Mouse (Mus musculus) midbrain, postnatal 0 days (tissue): ENCODE data around the gene Cldn10. TPM values are rescaled to one million over a fixed set of nuclear protein-coding genes. Genes with fewer than 3 reads are reported as not detected.
A peak's percentile ranks its signal among the peaks of the same experiment; 100 is the strongest.
"Not testable (repeated sequence)": the region's sequence is repeated elsewhere in the genome, so short reads cannot be mapped to it uniquely, and the experiment has no call there.

Source experiments
- ATAC-seq: fragments of 200-750 bp; cut with Nextera tagmentation; 2 replicates; pipeline ENCODE4 v1.8.0; 2017; ENCODE audit warnings: moderate number of reproducible peaks, mild to moderate bottlenecking, moderate TSS enrichment, moderate library complexity; ENCODE audit not compliant: low FRiP score
- DNase-seq: peaks from one replicate; pipeline ENCODE4 v3.0.0-alpha.2; 2015; ENCODE audit warnings: low spot score
- H3K27ac ChIP-seq: fragments of 300-500 bp; sonication (generic); 2 replicates; pipeline ENCODE4 v1.5.1; 2014; ENCODE audit warnings: low read depth, mild to moderate bottlenecking, low read length, mixed read lengths
- H3K27me3 ChIP-seq: fragments of 300-500 bp; sonication (generic); 2 replicates; pipeline ENCODE4 v1.6.1; 2014; ENCODE audit warnings: low read length, control low read depth, mixed read lengths; ENCODE audit not compliant: insufficient read depth
- H3K36me3 ChIP-seq: fragments of 300-500 bp; sonication (generic); 2 replicates; pipeline ENCODE4 v1.6.1; 2014; ENCODE audit warnings: low read length, control low read depth, mixed read lengths; ENCODE audit not compliant: insufficient read depth
- H3K4me1 ChIP-seq: fragments of 300-500 bp; sonication (generic); 2 replicates; pipeline ENCODE4 v1.6.1; 2014; ENCODE audit warnings: mild to moderate bottlenecking, control low read depth, antibody characterized with exemption, low read length, mixed read lengths; ENCODE audit not compliant: insufficient read depth
- H3K4me2 ChIP-seq: fragments of 300-500 bp; sonication (generic); 2 replicates; pipeline ENCODE4 v1.6.1; 2014; ENCODE audit warnings: low read depth, mild to moderate bottlenecking, low read length, mixed read lengths; ENCODE audit not compliant: poor library complexity, severe bottlenecking
- H3K4me3 ChIP-seq: fragments of 300-500 bp; sonication (generic); 2 replicates; pipeline ENCODE4 v1.5.1; 2014; ENCODE audit warnings: low read depth, mild to moderate bottlenecking, low read length, moderate library complexity
- H3K9ac ChIP-seq: fragments of 300-500 bp; sonication (generic); replicated peaks from 2 replicates; pipeline ENCODE4 v1.6.1; 2014; ENCODE audit warnings: mild to moderate bottlenecking, low read length, moderate library complexity, mixed read lengths; ENCODE audit not compliant: poor library complexity, severe bottlenecking
- H3K9me3 ChIP-seq: fragments of 300-500 bp; sonication (generic); 2 replicates; pipeline ENCODE4 v1.6.1; 2016; ENCODE audit warnings: low read length, control low read depth
- CTCF ChIP-seq: IDR thresholded peaks from 2 replicates; pipeline ENCODE4 v1.5.1; 2016; ENCODE audit warnings: antibody characterized with exemption, mild to moderate bottlenecking
- WGBS: fragments of 180-500 bp; shearing (Covaris S2); extraction: QIAGEN DNeasy Blood & Tissue Kit; methylation state at CpG from one replicate; pipeline ENCODE4 v1.1.7; 2014; 5-methylcytosine and 5-hydroxymethylcytosine counted together
- polyA plus RNA-seq: library from polyadenylated mRNA; unstranded; fragments of >200 nt; fragmentation: Nextera tagmentation; extraction: Ambion mirVana; gene quantifications from 2 replicates; pipeline ENCODE4 v1.2.1, GENCODE M21; 2015
- total RNA-seq: library from RNA; depleted of rRNA; stranded (reverse); fragments of >200 nt; gene quantifications from 2 replicates; pipeline ENCODE4 v1.2.3, GENCODE M21; 2014

Gene Cldn10
- total and polyA plus RNA-seq, 2 experiments from 2014 or later = 11.8 to 24.1 TPM

DNA sequence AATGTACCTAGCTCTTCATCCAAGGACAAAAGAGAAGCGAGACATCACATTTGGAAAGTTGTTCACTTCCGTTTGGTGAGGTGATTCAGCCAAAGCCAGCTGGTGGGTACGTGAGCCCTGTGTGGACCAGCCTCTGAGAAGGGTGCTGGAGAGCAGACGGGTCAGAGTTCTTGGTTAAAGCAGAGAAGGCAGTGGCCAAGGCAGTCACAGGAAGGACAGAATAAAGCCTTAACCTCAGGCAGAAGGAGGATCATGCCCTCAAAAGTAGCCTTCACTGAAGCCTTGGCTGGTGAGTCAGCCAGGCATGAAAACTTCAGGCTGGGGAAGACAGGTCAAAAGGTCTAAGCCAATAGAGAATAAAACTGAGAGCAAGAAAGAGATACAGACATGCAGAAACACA is 22.0 kb downstream of the Cldn10 start:
- H3K27ac ChIP-seq = no peak overlapping the region
- no peaks in the 10 kb centered on the region for H3K4me1 ChIP-seq
- ATAC-seq = no peak
- no peaks in the 10 kb centered on the region for H3K27me3 ChIP-seq
- no peaks in the 10 kb centered on the region for H3K36me3 ChIP-seq
- TF ChIP-seq CTCF = no peak
- no peaks in the 10 kb centered on the region for H3K9me3 ChIP-seq
- H3K4me3 ChIP-seq = no peak overlapping the region
- no peak overlapping the region for H3K9ac ChIP-seq
- H3K4me2 ChIP-seq = no peak overlapping the region
- no peak for DNase-seq
- 84% methylated on average over 4 of the region's 4 CpGs for WGBS

DNA sequence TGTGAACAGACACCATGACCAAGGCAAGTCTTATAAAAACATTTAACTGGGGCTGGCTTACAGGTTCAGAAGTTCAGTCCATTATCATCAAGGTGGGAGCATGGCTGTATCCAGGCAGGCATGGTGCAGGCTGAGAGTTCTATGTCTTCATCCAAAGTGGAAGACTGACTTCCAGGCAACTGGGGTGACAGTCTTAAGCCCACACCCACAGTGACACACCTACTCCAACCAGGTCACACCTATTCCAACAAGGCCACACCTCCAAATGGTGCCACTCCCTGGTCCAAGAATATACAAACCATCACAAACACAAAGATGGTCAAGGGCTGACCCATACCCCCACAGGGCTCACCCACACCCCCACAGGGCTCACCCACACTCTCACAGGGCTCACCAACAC is 23.5 kb downstream of the Cldn10 start:
- H3K9me3 ChIP-seq, H3K4me2 ChIP-seq, H3K27ac ChIP-seq, H3K36me3 ChIP-seq, H3K4me3 ChIP-seq, H3K4me1 ChIP-seq, ATAC-seq, DNase-seq, H3K9ac ChIP-seq, H3K27me3 ChIP-seq: not testable (repeated sequence)

DNA sequence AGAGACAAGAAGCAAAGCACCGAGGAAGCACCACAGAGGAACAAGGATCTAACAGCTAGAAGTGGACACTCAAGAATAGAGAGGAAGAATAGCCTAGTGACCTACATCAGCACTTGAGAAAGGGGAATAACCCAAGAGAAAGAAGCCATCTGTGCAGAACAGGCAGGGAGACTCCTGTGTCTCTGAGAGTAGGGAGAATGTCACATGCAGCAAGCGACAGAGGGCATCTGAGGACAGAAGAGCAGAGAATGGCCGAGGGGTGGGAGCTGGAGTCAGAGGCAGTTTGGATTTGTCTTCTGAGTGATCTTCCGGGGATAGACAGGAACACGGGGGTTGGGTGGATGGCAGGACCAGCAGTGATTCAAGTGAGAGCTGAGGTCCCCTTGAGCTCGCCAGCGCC is 25.4 kb downstream of the Cldn10 start:
- Histone ChIP-seq H3K4me2 (no peak overlapping the region), H3K4me1 (no peaks in the 10 kb centered on the region), H3K4me3 (no peak overlapping the region), H3K9ac (no peak overlapping the region), H3K36me3 (no peaks in the 10 kb centered on the region), H3K27ac (no peak overlapping the region), H3K27me3 (no peaks in the 10 kb centered on the region), H3K9me3 (no peaks in the 10 kb centered on the region)
- no peak for ATAC-seq
- WGBS = 77% methylated on average over 7 of the region's 7 CpGs
- no peak for DNase-seq
- no peak for TF ChIP-seq CTCF

DNA sequence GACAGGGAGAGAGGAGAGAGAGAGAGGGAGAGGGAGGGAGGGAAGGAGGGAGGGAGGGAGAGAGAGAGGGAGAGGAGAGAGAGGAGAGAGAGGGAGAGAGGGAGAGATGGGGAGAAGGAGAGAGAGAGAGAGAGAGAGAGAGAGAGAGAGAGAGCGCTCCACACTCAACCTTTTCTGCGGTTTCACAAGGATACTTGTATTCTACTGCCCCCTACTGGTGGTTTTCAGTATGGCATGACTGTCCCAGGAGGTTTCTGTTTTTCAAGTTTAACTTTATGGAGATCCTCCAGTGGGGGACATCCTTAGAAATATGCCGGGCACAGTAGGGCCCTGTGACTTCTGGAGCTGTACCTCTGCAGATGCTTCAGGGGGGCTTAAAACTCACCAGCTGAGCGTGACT is 28.8 kb downstream of the Cldn10 start:
- no peak overlapping the region for H3K9ac ChIP-seq
- DNase-seq = peak; percentile 76
- H3K27ac ChIP-seq = no peak overlapping the region
- H3K4me3 ChIP-seq = no peak overlapping the region
- H3K36me3 ChIP-seq = no peaks in the 10 kb centered on the region
- no peaks in the 10 kb centered on the region for H3K9me3 ChIP-seq
- TF ChIP-seq CTCF = peak; percentile 84
- peaks cover 5% of the 10 kb centered on the region; the same call in 1 of the 2 replicates for H3K27me3 ChIP-seq
- WGBS = 25% methylated on average over 4 of the region's 4 CpGs
- H3K4me1 ChIP-seq = no peaks in the 10 kb centered on the region
- no peak for ATAC-seq
- no peak overlapping the region for H3K4me2 ChIP-seq

DNA sequence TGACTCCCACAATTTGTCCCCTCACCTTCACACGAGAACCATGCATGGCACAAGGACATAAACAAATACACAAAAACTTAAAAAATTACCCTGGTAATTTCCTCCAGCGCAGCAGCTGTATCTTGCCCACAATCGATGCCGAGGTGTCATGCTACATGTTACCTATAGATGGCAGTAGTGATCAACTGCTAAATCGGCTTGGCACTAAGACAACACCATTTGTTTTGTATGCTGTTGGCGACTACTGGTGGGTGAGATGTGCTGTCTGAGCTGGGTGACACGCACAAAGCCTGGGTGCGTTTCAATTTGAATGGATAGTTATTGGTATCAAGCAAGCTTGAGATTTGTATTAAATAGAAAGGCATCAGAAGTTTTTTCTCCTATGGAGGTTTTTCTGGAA is 32.4 kb downstream of the Cldn10 start:
- ATAC-seq (peak; percentile 70), DNase-seq (peak; percentile 92)
- no peaks in the 10 kb centered on the region for H3K4me1 ChIP-seq
- TF ChIP-seq CTCF = peak; percentile 96
- H3K9ac ChIP-seq = no peak overlapping the region
- no peaks in the 10 kb centered on the region for H3K36me3 ChIP-seq
- H3K4me3 ChIP-seq = no peak overlapping the region
- no peaks in the 10 kb centered on the region for H3K9me3 ChIP-seq
- no peak overlapping the region for H3K4me2 ChIP-seq
- H3K27ac ChIP-seq = no peak overlapping the region
- peaks cover 5% of the 10 kb centered on the region; the same call in 1 of the 2 replicates for H3K27me3 ChIP-seq
- WGBS = 10% methylated on average over 8 of the region's 8 CpGs

DNA sequence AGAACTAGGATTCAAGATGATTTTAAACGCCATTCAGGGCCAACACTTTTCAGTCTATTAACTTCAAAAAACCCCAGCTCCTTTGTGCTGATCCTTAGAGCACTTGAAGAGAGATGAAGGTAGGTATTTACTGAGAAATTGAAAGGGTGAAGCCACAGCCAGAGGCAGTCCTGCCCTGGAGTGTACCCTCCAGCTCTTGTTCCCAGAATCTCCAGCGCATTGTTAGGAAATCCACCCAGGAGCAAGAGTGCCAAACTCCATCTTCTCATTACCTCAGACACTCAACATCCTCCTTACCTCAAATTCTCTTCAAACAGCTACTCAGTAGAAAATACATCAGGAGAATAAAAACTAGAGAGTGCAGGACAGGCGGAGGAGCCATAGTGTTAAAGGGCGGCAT is 35.1 kb downstream of the Cldn10 start:
- Histone ChIP-seq H3K4me1 (no peaks in the 10 kb centered on the region), H3K4me3 (no peak overlapping the region), H3K36me3 (no peaks in the 10 kb centered on the region), H3K9ac (no peak overlapping the region), H3K27ac (no peak overlapping the region), H3K4me2 (no peak overlapping the region), H3K27me3 (peaks cover 5% of the 10 kb centered on the region; the same call in 1 of the 2 replicates), H3K9me3 (no peaks in the 10 kb centered on the region)
- no peak for TF ChIP-seq CTCF
- DNase-seq (no peak), ATAC-seq (no peak)
- 74% methylated on average over 4 of the region's 4 CpGs for WGBS
